Mouse (Mus musculus): Measurements from ENCODE around the gene Gabarap. TPM values are rescaled to one million over a fixed set of nuclear protein-coding genes. Genes with fewer than 3 reads are reported as not detected.

Gabarap gene
- total and polyA plus RNA-seq, 3 experiments = 189 to 352 (median 213) TPM

- peak; percentile 70; the same call in 1 of the 2 replicates for TF ChIP-seq MAZ (IDR thresholded peaks at IDR 0.05; ENCODE audit: low read depth, low read length)
- no peak for TF ChIP-seq ZC3H11A (IDR thresholded peaks at IDR 0.05; ENCODE audit: low read depth, low read length)
- 0 out of 2 replicates have a peak, but pooled peaks have one; percentile 15 for TF ChIP-seq MEF2A (IDR thresholded peaks at IDR 0.05; ENCODE audit: borderline replicate concordance, low read depth, low read length)
These were observed 6.1 kb downstream of the Gabarap start (continued) for GRCm38 (mm10) chr11:69997070-69997509.

GRCm38 (mm10) chr11:69998567-69999491 lies 7.9 kb downstream of the Gabarap start:
- Histone ChIP-seq H3K27ac (ENCODE audit: insufficient read depth, low read depth) (peak overlapping the region; percentile 17), H3K79me2 (replicated peaks; ENCODE audit: control insufficient read depth, extremely low read depth, insufficient read depth, poor library complexity, severe bottlenecking) (peaks cover 56% of the 10 kb centered on the region)
- peak; percentile 53 for DNase-seq (ENCODE audit: extremely low read depth)

GRCm38 (mm10) chr11:69999666-70000065 lies 8.7 kb downstream of the Gabarap start:
- Histone ChIP-seq H3K27ac (ENCODE audit: insufficient read depth, low read depth) (peak overlapping the region; percentile 18), H3K4me1 (ENCODE audit: control insufficient read depth in 1 of 2, insufficient read depth in 2 of 2) (peaks cover 9 to 62% of the 10 kb centered on the region in 2 experiments; a peak in 3 of 4 replicates), H3K9ac (ENCODE audit: insufficient read depth, low read depth) (no peak overlapping the region), H3K79me2 (replicated peaks; ENCODE audit: control insufficient read depth, extremely low read depth, insufficient read depth, poor library complexity, severe bottlenecking) (peaks cover 52% of the 10 kb centered on the region), H3K9me3 (replicated peaks; ENCODE audit: low read length) (no peaks in the 10 kb centered on the region), H3K4me2 (ENCODE audit: insufficient read depth, low read depth, poor library complexity, severe bottlenecking) (0 out of 2 replicates have a peak overlapping the region, but pooled peaks have one; percentile 4), H3K36me3 (replicated peaks in 1 of 2; ENCODE audit: control insufficient read depth in 1 of 2, insufficient read depth in 1 of 2, low read length in 1 of 2) (peaks cover 30 to 59% of the 10 kb centered on the region in 2 experiments), H3K4me3 (replicated peaks in 1 of 3; ENCODE audit: low read depth in 2 of 3, low read length in 2 of 3, poor library complexity in 1 of 3) (no peak overlapping the region), H3K27me3 (replicated peaks) (no peaks in the 10 kb centered on the region)
- TF ChIP-seq KAT2A (IDR thresholded peaks at IDR 0.05; ENCODE audit: insufficient replicate concordance, low read length) (no peak), IRF4 (IDR thresholded peaks at IDR 0.05; ENCODE audit: low read depth, low read length) (no peak), E2F4 (IDR thresholded peaks at IDR 0.05; ENCODE audit: insufficient replicate concordance, low read depth, low read length) (no peak), USF1 (IDR thresholded peaks at IDR 0.05; ENCODE audit: low read depth, low read length) (no peak), ELF1 (IDR thresholded peaks at IDR 0.05; ENCODE audit: low read depth, low read length) (no peak), PAX5 (IDR thresholded peaks at IDR 0.05; ENCODE audit: low read length) (no peak), USF2 (conservative IDR thresholded peaks at IDR 0.05; ENCODE audit: low read depth, low read length) (no peak), RCOR1 (conservative IDR thresholded peaks at IDR 0.05; ENCODE audit: low read depth, low read length) (no peak), TCF12 (IDR thresholded peaks at IDR 0.05; ENCODE audit: low read depth, low read length) (no peak), MYC (IDR thresholded peaks at IDR 0.05; ENCODE audit: low read depth, low read length) (no peak)
- peak; percentile 63 for DNase-seq (ENCODE audit: extremely low read depth)
- in situ Hi-C loops (cut with MboI; ENCODE audit: low pct_ligation_motif_present, low pct_unique_long_range_greater_than_20kb, low sequenced_read_pairs) (loop anchor here (25.0 kb wide), 1 partner anchor 912 kb away; the partner anchor contains the start of genes Per1 and Vamp2), dilution Hi-C loops (cut with MboI; ENCODE audit: extremely low pct_ligation_motif_present, extremely low pct_unique_long_range_greater_than_20kb, low sequenced_read_pairs) (no loop called here)

More at GRCm38 (mm10) chr11:69998567-69999491, 7.9 kb downstream of the Gabarap start:
- TF ChIP-seq CHD2 (IDR thresholded peaks at IDR 0.05; ENCODE audit: low read length) (no peak), E2F4 (IDR thresholded peaks at IDR 0.05; ENCODE audit: insufficient replicate concordance, low read depth, low read length) (no peak), CTCF (conservative IDR thresholded peaks at IDR 0.05 in 1 of 2, IDR thresholded peaks at IDR 0.05 in 1 of 2; ENCODE audit: low read depth in 2 of 2, low read length in 2 of 2) (peak in 1 of 2 experiments; percentile 52; a peak in 2 of 4 replicates), ZC3H11A (IDR thresholded peaks at IDR 0.05; ENCODE audit: low read depth, low read length) (no peak), GABPA (IDR thresholded peaks at IDR 0.05; ENCODE audit: insufficient replicate concordance, low read depth, low read length) (no peak), MYC (IDR thresholded peaks at IDR 0.05; ENCODE audit: low read depth, low read length) (no peak)
- no peak overlapping the region for H3K4me3 ChIP-seq (replicated peaks in 1 of 3; ENCODE audit: low read depth in 2 of 3, low read length in 2 of 3, poor library complexity in 1 of 3)
- in situ Hi-C loops (cut with MboI; ENCODE audit: low pct_ligation_motif_present, low pct_unique_long_range_greater_than_20kb, low sequenced_read_pairs) = no loop called here
- dilution Hi-C loops (cut with MboI; ENCODE audit: extremely low pct_ligation_motif_present, extremely low pct_unique_long_range_greater_than_20kb, low sequenced_read_pairs) = no loop called here
- H3K4me1 ChIP-seq (ENCODE audit: control insufficient read depth in 1 of 2, insufficient read depth in 2 of 2) = peaks cover 13 to 70% of the 10 kb centered on the region in 2 experiments; a peak in 3 of 4 replicates
- no peak overlapping the region for H3K4me2 ChIP-seq (ENCODE audit: insufficient read depth, low read depth, poor library complexity, severe bottlenecking)
- no peaks in the 10 kb centered on the region for H3K9me3 ChIP-seq (replicated peaks; ENCODE audit: low read length)
- H3K36me3 ChIP-seq (replicated peaks in 1 of 2; ENCODE audit: control insufficient read depth in 1 of 2, insufficient read depth in 1 of 2, low read length in 1 of 2) = peaks cover 36 to 59% of the 10 kb centered on the region in 2 experiments
- H3K27me3 ChIP-seq (replicated peaks) = no peaks in the 10 kb centered on the region
- H3K9ac ChIP-seq (ENCODE audit: insufficient read depth, low read depth) = no peak overlapping the region
